Mouse (Mus musculus): ENCODE results near the gene Mapk6. TPM values are rescaled to one million over a fixed set of nuclear protein-coding genes. Genes with fewer than 3 reads are reported as not detected.

Gene Mapk6
- polyA plus RNA-seq, 1 experiment from 2014 or later, result 40.1 TPM

DNA sequence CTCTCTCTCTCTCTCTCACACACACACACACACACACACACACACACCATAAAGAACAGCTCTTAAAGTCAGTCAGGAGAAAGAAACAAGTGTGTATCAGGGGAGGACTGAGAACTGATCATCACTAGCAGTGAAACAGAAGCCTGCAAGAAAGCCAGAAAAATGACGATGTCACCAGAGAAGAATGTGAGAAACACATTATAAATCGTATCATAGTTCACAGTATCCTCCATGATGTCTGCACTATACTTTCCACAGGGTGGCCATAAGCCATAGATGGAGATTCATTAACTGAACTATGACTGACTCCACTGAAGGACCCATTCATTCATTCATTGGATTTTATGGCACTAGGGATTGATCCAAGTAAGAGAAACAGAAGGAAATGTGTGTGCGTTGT lies 6.3 kb downstream of the Mapk6 start:
- Histone ChIP-seq H3K4me3 (replicated peaks; ENCODE audit: low read depth, low read length) (no peak overlapping the region), H3K36me3 (ENCODE audit: insufficient read depth, low read length) (no peaks in the 10 kb centered on the region), H3K4me1 (replicated peaks; ENCODE audit: insufficient read depth, low read length) (peaks cover 10% of the 10 kb centered on the region; the same call in 1 of the 2 replicates), H3K27me3 (ENCODE audit: insufficient read depth, low read length) (no peaks in the 10 kb centered on the region), H3K4me2 (ENCODE audit: low read length) (no peak overlapping the region), H3K9ac (ENCODE audit: low read depth, low read length) (no peak overlapping the region), H3K9me3 (replicated peaks; ENCODE audit: low read length) (no peaks in the 10 kb centered on the region), H3K27ac (no peak overlapping the region)
- TF ChIP-seq CTCF (IDR thresholded peaks at IDR 0.05; ENCODE audit: low read depth), result no peak
- WGBS, result 55% methylated on average over 3 of the region's 3 CpGs
- DNase-seq (ENCODE audit: low spot score) (peak; percentile 58), ATAC-seq (replicated peaks; ENCODE audit: low FRiP score, low read depth) (no peak)

GRCm38 (mm10) chr9:75401593-75402504 lies 8.0 kb downstream of the Mapk6 start:
- no peak for ATAC-seq (replicated peaks; ENCODE audit: low FRiP score, low read depth)
- H3K4me1 ChIP-seq (replicated peaks; ENCODE audit: insufficient read depth, low read length), result peaks cover 10% of the 10 kb centered on the region; the same call in 1 of the 2 replicates
- TF ChIP-seq CTCF (IDR thresholded peaks at IDR 0.05; ENCODE audit: low read depth), result no peak
- 53% methylated on average over 20 of the region's 20 CpGs for WGBS
- H3K9me3 ChIP-seq (replicated peaks; ENCODE audit: low read length), result no peaks in the 10 kb centered on the region
- no peak overlapping the region for H3K4me3 ChIP-seq (replicated peaks; ENCODE audit: low read depth, low read length)
- H3K9ac ChIP-seq (ENCODE audit: low read depth, low read length), result no peak overlapping the region
- H3K36me3 ChIP-seq (ENCODE audit: insufficient read depth, low read length), result peaks cover 10% of the 10 kb centered on the region
- DNase-seq (ENCODE audit: low spot score), result peak; percentile 13
- H3K4me2 ChIP-seq (ENCODE audit: low read length), result no peak overlapping the region
- no peaks in the 10 kb centered on the region for H3K27me3 ChIP-seq (ENCODE audit: insufficient read depth, low read length)
- no peak overlapping the region for H3K27ac ChIP-seq

GRCm38 (mm10) chr9:75400639-75401038 lies 9.2 kb downstream of the Mapk6 start:
- Histone ChIP-seq H3K9ac (ENCODE audit: low read depth, low read length) (no peak overlapping the region), H3K9me3 (replicated peaks; ENCODE audit: low read length) (no peaks in the 10 kb centered on the region), H3K27ac (no peak overlapping the region), H3K36me3 (ENCODE audit: insufficient read depth, low read length) (peaks cover 10% of the 10 kb centered on the region), H3K4me3 (replicated peaks; ENCODE audit: low read depth, low read length) (no peak overlapping the region), H3K4me2 (ENCODE audit: low read length) (no peak overlapping the region), H3K27me3 (ENCODE audit: insufficient read depth, low read length) (no peaks in the 10 kb centered on the region), H3K4me1 (replicated peaks; ENCODE audit: insufficient read depth, low read length) (peaks cover 10% of the 10 kb centered on the region; the same call in 1 of the 2 replicates)
- DNase-seq (ENCODE audit: low spot score), result no peak
- 58% methylated on average over 5 of the region's 5 CpGs for WGBS
- no peak for TF ChIP-seq CTCF (IDR thresholded peaks at IDR 0.05; ENCODE audit: low read depth)
- ATAC-seq (replicated peaks; ENCODE audit: low FRiP score, low read depth), result no peak

GRCm38 (mm10) chr9:75399069-75399468 lies 10.7 kb downstream of the Mapk6 start:
- ATAC-seq (replicated peaks; ENCODE audit: low FRiP score, low read depth), result no peak
- Histone ChIP-seq H3K9me3 (replicated peaks; ENCODE audit: low read length) (no peaks in the 10 kb centered on the region), H3K4me3 (replicated peaks; ENCODE audit: low read depth, low read length) (no peak overlapping the region), H3K4me1 (replicated peaks; ENCODE audit: insufficient read depth, low read length) (peaks cover 10% of the 10 kb centered on the region; the same call in 1 of the 2 replicates), H3K27ac (no peak overlapping the region), H3K4me2 (ENCODE audit: low read length) (no peak overlapping the region), H3K36me3 (ENCODE audit: insufficient read depth, low read length) (peaks cover 10% of the 10 kb centered on the region), H3K9ac (ENCODE audit: low read depth, low read length) (no peak overlapping the region), H3K27me3 (ENCODE audit: insufficient read depth, low read length) (no peaks in the 10 kb centered on the region)
- no peak for DNase-seq (ENCODE audit: low spot score)
- 89% methylated on average over 4 of the region's 4 CpGs for WGBS
- peak; percentile 30; the same call in 1 of the 2 replicates for TF ChIP-seq CTCF (IDR thresholded peaks at IDR 0.05; ENCODE audit: low read depth)

GRCm38 (mm10) chr9:75395971-75396370 lies 13.8 kb downstream of the Mapk6 start:
- Histone ChIP-seq H3K4me3 (replicated peaks; ENCODE audit: low read depth, low read length) (no peak overlapping the region), H3K4me2 (ENCODE audit: low read length) (no peak overlapping the region), H3K27ac (no peak overlapping the region), H3K4me1 (replicated peaks; ENCODE audit: insufficient read depth, low read length) (no peaks in the 10 kb centered on the region), H3K27me3 (ENCODE audit: insufficient read depth, low read length) (no peaks in the 10 kb centered on the region), H3K9ac (ENCODE audit: low read depth, low read length) (no peak overlapping the region), H3K36me3 (ENCODE audit: insufficient read depth, low read length) (peaks cover 32% of the 10 kb centered on the region), H3K9me3 (replicated peaks; ENCODE audit: low read length) (no peaks in the 10 kb centered on the region)
- no peak for ATAC-seq (replicated peaks; ENCODE audit: low FRiP score, low read depth)
- DNase-seq (ENCODE audit: low spot score), result no peak
- WGBS, result 77% methylated on average over 6 of the region's 6 CpGs
- no peak for TF ChIP-seq CTCF (IDR thresholded peaks at IDR 0.05; ENCODE audit: low read depth)

DNA sequence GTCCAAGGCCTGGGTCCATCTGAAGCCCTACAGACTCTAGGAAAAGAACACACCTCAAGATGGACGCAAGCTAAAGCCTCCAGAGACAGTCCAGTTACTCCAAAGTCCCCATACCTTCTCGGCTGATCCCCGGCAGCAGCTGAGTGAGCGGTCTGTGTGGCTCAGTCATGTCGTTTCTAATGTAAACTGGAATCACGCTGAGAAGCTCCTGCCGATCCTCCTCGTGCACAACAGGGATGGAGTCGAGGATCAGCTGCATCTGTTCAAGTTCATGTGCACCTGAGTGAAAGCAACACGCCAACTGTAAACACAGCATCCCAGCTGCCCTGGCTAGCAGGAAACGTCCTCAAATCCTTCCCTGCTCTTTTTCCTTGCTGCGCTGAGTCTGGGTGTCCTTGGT lies 16.6 kb downstream of the Mapk6 start:
- Histone ChIP-seq H3K27me3 (ENCODE audit: insufficient read depth, low read length) (no peaks in the 10 kb centered on the region), H3K36me3 (ENCODE audit: insufficient read depth, low read length) (peaks cover 52% of the 10 kb centered on the region), H3K4me3 (replicated peaks; ENCODE audit: low read depth, low read length) (no peak overlapping the region), H3K9me3 (replicated peaks; ENCODE audit: low read length) (no peaks in the 10 kb centered on the region), H3K4me2 (ENCODE audit: low read length) (no peak overlapping the region), H3K4me1 (replicated peaks; ENCODE audit: insufficient read depth, low read length) (no peaks in the 10 kb centered on the region), H3K27ac (no peak overlapping the region), H3K9ac (ENCODE audit: low read depth, low read length) (no peak overlapping the region)
- no peak for DNase-seq (ENCODE audit: low spot score)
- whole genome bisulfite sequencing, result 77% methylated on average over 12 of the region's 12 CpGs
- TF ChIP-seq CTCF (IDR thresholded peaks at IDR 0.05; ENCODE audit: low read depth), result no peak
- ATAC-seq (replicated peaks; ENCODE audit: low FRiP score, low read depth), result no peak
